Mouse (Mus musculus) E14TG2a.4 (cell line): Measurements from ENCODE around the gene Arl4c.

Experiments
- H3K27me3 ChIP-seq: 2 replicates; pipeline ENCODE4 v1.6.1; 2014; ENCODE audit warnings: low read length, control low read depth; ENCODE audit not compliant: insufficient read depth
- H3K36me3 ChIP-seq: 2 replicates; pipeline ENCODE4 v1.6.1; 2014; ENCODE audit warnings: low read length, control low read depth; ENCODE audit not compliant: insufficient read depth
- H3K4me1 ChIP-seq: replicated peaks from 2 replicates; pipeline ENCODE4 v1.6.1; 2014; ENCODE audit warnings: low read depth, low read length, control low read depth
- H3K4me3 ChIP-seq: replicated peaks from 2 replicates; pipeline ENCODE4 v1.5.1; 2014; ENCODE audit warnings: mild to moderate bottlenecking, low read length
- H3K9me3 ChIP-seq: 2 replicates; pipeline ENCODE4 v1.6.1; 2014; ENCODE audit warnings: low read length, control low read depth
- CTCF ChIP-seq: conservative IDR thresholded peaks from 2 replicates; pipeline ENCODE4 v1.5.1; 2014; ENCODE audit warnings: low read length
- NANOG ChIP-seq: IDR thresholded peaks from 2 replicates; pipeline ENCODE4 v1.6.1; 2014; ENCODE audit warnings: borderline replicate concordance, low read length, mixed read lengths
- POU5F1 ChIP-seq: IDR thresholded peaks from 2 replicates; pipeline ENCODE4 v1.6.1; 2014; ENCODE audit warnings: low read length, borderline replicate concordance

The Arl4c gene

GRCm38 (mm10) chr1:88655473-88656095, 46.4 kb downstream of the Arl4c start:
- peaks cover 15% of the 10 kb centered on the region for H3K4me1 ChIP-seq
- peaks cover 3% of the 10 kb centered on the region; the same call in 1 of the 2 replicates for H3K9me3 ChIP-seq
- H3K36me3 ChIP-seq: no peaks in the 10 kb centered on the region
- H3K27me3 ChIP-seq: peaks cover 29% of the 10 kb centered on the region
- no peak overlapping the region for H3K4me3 ChIP-seq
- no peak for TF ChIP-seq CTCF
- TF ChIP-seq NANOG: no peak
- no peak for TF ChIP-seq POU5F1

- TF ChIP-seq NANOG (no peak), CTCF (no peak), POU5F1 (no peak)
Measured at GRCm38 (mm10) chr1:88654521-88655472, 47.2 kb downstream of the Arl4c start.

GRCm38 (mm10) chr1:88653614-88654520, 48.2 kb downstream of the Arl4c start:
- no peak for TF ChIP-seq NANOG
- no peak for TF ChIP-seq CTCF
- no peak for TF ChIP-seq POU5F1
- peaks cover 26% of the 10 kb centered on the region for H3K27me3 ChIP-seq
- peaks cover 15% of the 10 kb centered on the region for H3K4me1 ChIP-seq
- no peaks in the 10 kb centered on the region for H3K9me3 ChIP-seq
- H3K4me3 ChIP-seq: no peak overlapping the region
- H3K36me3 ChIP-seq: no peaks in the 10 kb centered on the region

More at GRCm38 (mm10) chr1:88654521-88655472, 47.2 kb downstream of the Arl4c start:
- peaks cover 29% of the 10 kb centered on the region for H3K27me3 ChIP-seq
- H3K9me3 ChIP-seq: no peaks in the 10 kb centered on the region
- H3K36me3 ChIP-seq: no peaks in the 10 kb centered on the region
- no peak overlapping the region for H3K4me3 ChIP-seq
- H3K4me1 ChIP-seq: peaks cover 15% of the 10 kb centered on the region

GRCm38 (mm10) chr1:88652682-88653081, 49.3 kb downstream of the Arl4c start:
- Histone ChIP-seq H3K4me3 (no peak overlapping the region), H3K36me3 (no peaks in the 10 kb centered on the region), H3K4me1 (peaks cover 15% of the 10 kb centered on the region), H3K9me3 (no peaks in the 10 kb centered on the region), H3K27me3 (peaks cover 16% of the 10 kb centered on the region)
- TF ChIP-seq POU5F1: no peak
- no peak for TF ChIP-seq CTCF
- TF ChIP-seq NANOG: no peak

- no peak overlapping the region for H3K4me3 ChIP-seq
- no peaks in the 10 kb centered on the region for H3K36me3 ChIP-seq
- H3K27me3 ChIP-seq: peaks cover 6% of the 10 kb centered on the region; the same call in 1 of the 2 replicates
- no peaks in the 10 kb centered on the region for H3K9me3 ChIP-seq
- H3K4me1 ChIP-seq: peaks cover 15% of the 10 kb centered on the region
- no peak for TF ChIP-seq CTCF
Measured at GRCm38 (mm10) chr1:88651668-88652067, 50.4 kb downstream of the Arl4c start.

- Histone ChIP-seq H3K4me3 (no peak overlapping the region), H3K4me1 (peaks cover 9% of the 10 kb centered on the region), H3K9me3 (no peaks in the 10 kb centered on the region), H3K27me3 (peaks cover 6% of the 10 kb centered on the region; the same call in 1 of the 2 replicates), H3K36me3 (no peaks in the 10 kb centered on the region)
- TF ChIP-seq POU5F1: no peak
- TF ChIP-seq CTCF: no peak
- TF ChIP-seq NANOG: no peak
Measured at GRCm38 (mm10) chr1:88648742-88649141, 53.3 kb downstream of the Arl4c start.

GRCm38 (mm10) chr1:88645599-88646119, 56.4 kb downstream of the Arl4c start:
- H3K4me1 ChIP-seq: peaks cover 9% of the 10 kb centered on the region
- H3K4me3 ChIP-seq: no peak overlapping the region
- H3K36me3 ChIP-seq: no peaks in the 10 kb centered on the region
- peaks cover 8% of the 10 kb centered on the region; the same call in 1 of the 2 replicates for H3K27me3 ChIP-seq
- no peak for TF ChIP-seq NANOG
- TF ChIP-seq POU5F1: no peak
- TF ChIP-seq CTCF: no peak
- H3K9me3 ChIP-seq: no peaks in the 10 kb centered on the region

GRCm38 (mm10) chr1:88644417-88644816, 57.6 kb downstream of the Arl4c start:
- Histone ChIP-seq H3K36me3 (no peaks in the 10 kb centered on the region), H3K9me3 (no peaks in the 10 kb centered on the region), H3K4me1 (peaks cover 17% of the 10 kb centered on the region), H3K27me3 (peaks cover 14% of the 10 kb centered on the region; the same call in 1 of the 2 replicates), H3K4me3 (no peak overlapping the region)
- TF ChIP-seq CTCF: no peak
- no peak for TF ChIP-seq POU5F1
- no peak for TF ChIP-seq NANOG
